Mouse (Mus musculus) heart, postnatal 25 days (tissue): ENCODE data around the gene Ighmbp2. TPM values are rescaled to one million over a fixed set of nuclear protein-coding genes. Genes with fewer than 3 reads are reported as not detected.
"Not testable (repeated sequence)": the region's sequence is repeated elsewhere in the genome, so short reads cannot be mapped to it uniquely, and the experiment has no call there.

Experiments
- DNase-seq: peaks from one replicate; pipeline ENCODE4 v3.0.0; 2022; ENCODE audit warnings: low spot score
- intact Hi-C: fragments of 180-260 bp; cut with DNase I; formaldehyde crosslinking; loops from one replicate; pipeline ENCODE4 v1.15.1; 2025
- total RNA-seq, 2 experiments: library from RNA; stranded (reverse); gene quantifications; 2 replicates each; pipeline ENCODE4 v1.2.3; 2021

Ighmbp2 gene
- total RNA-seq, 2 experiments from 2014 or later, result 2.4 to 2.8 TPM

GRCm38 (mm10) chr19:3292993-3293392, 10.2 kb upstream of the Ighmbp2 start:
- intact Hi-C loops, result loop anchor here (1.0 to 5.0 kb wide), 3 partner anchors 28 to 158 kb away; no protein-coding TSS in a partner anchor

GRCm38 (mm10) chr19:3292028-3292427, 9.2 kb upstream of the Ighmbp2 start:
- intact Hi-C loops, result loop anchor here (1.0 to 5.0 kb wide), 3 partner anchors 29 to 159 kb away; no protein-coding TSS in a partner anchor
- peak; percentile 14 for DNase-seq

More at GRCm38 (mm10) chr19:3292993-3293392, 10.2 kb upstream of the Ighmbp2 start:
- no peak for DNase-seq

- no peak for DNase-seq
- intact Hi-C loops, result no loop called here
Observed at GRCm38 (mm10) chr19:3289006-3289405, 6.2 kb upstream of the Ighmbp2 start.

GRCm38 (mm10) chr19:3281886-3282285, 931 bp downstream of the Ighmbp2 start:
- intact Hi-C loops, result loop anchor here (5.0 kb wide), 1 partner anchor 40 kb away; the partner anchor contains the start of gene Cpt1a
- no peak for DNase-seq

GRCm38 (mm10) chr19:3275744-3276365, 7.0 kb downstream of the Ighmbp2 start:
- no peak for DNase-seq
- intact Hi-C loops, result no loop called here

GRCm38 (mm10) chr19:3273331-3273730, 9.5 kb downstream of the Ighmbp2 start:
- DNase-seq, result no peak
- intact Hi-C loops, result no loop called here

- no peak for DNase-seq
- intact Hi-C loops, result no loop called here
Observed at GRCm38 (mm10) chr19:3271366-3271765, 11.5 kb downstream of the Ighmbp2 start.

GRCm38 (mm10) chr19:3269803-3270202, 13.0 kb downstream of the Ighmbp2 start:
- no peak for DNase-seq
- intact Hi-C loops, result no loop called here

GRCm38 (mm10) chr19:3269279-3269678, 13.5 kb downstream of the Ighmbp2 start:
- intact Hi-C loops, result no loop called here
- no peak for DNase-seq

GRCm38 (mm10) chr19:3268218-3268980, 14.4 kb downstream of the Ighmbp2 start:
- no peak for DNase-seq
- intact Hi-C loops, result no loop called here

GRCm38 (mm10) chr19:3267340-3267739, 15.5 kb downstream of the Ighmbp2 start:
- no peak for DNase-seq
- intact Hi-C loops, result no loop called here

- DNase-seq, result no peak
Observed at GRCm38 (mm10) chr19:3266676-3267075, 16.1 kb downstream of the Ighmbp2 start.

GRCm38 (mm10) chr19:3266136-3266535, 16.7 kb downstream of the Ighmbp2 start:
- no peak for DNase-seq
- intact Hi-C loops, result no loop called here

More at GRCm38 (mm10) chr19:3266676-3267075, 16.1 kb downstream of the Ighmbp2 start:
- intact Hi-C loops, result no loop called here

- intact Hi-C loops, result no loop called here
- DNase-seq, result no peak
Observed at GRCm38 (mm10) chr19:3265180-3265579, 17.6 kb downstream of the Ighmbp2 start.

- no peak for DNase-seq
- intact Hi-C loops, result no loop called here
Observed at GRCm38 (mm10) chr19:3264348-3264747, 18.5 kb downstream of the Ighmbp2 start.

GRCm38 (mm10) chr19:3261764-3262525, 20.9 kb downstream of the Ighmbp2 start:
- intact Hi-C loops, result no loop called here
- DNase-seq, result no peak

GRCm38 (mm10) chr19:3261336-3261735, 21.5 kb downstream of the Ighmbp2 start:
- intact Hi-C loops, result no loop called here
- DNase-seq, result no peak

- DNase-seq, result no peak
- intact Hi-C loops, result no loop called here
Observed at GRCm38 (mm10) chr19:3260591-3260990, 22.2 kb downstream of the Ighmbp2 start.

GRCm38 (mm10) chr19:3260016-3260415, 22.8 kb downstream of the Ighmbp2 start:
- no peak for DNase-seq
- intact Hi-C loops, result no loop called here

GRCm38 (mm10) chr19:3225261-3225660, 57.6 kb downstream of the Ighmbp2 start:
- intact Hi-C loops, result not testable (repeated sequence)

More at GRCm38 (mm10) chr19:3225261-3225660, 57.6 kb downstream of the Ighmbp2 start:
- DNase-seq, result not testable (repeated sequence)
